Mouse (Mus musculus): ENCODE measurements around the gene Tmem108.
"Not testable (repeated sequence)": the region's sequence is repeated elsewhere in the genome, so short reads cannot be mapped to it uniquely, and the experiment has no call there.

Tmem108 gene

DNA sequence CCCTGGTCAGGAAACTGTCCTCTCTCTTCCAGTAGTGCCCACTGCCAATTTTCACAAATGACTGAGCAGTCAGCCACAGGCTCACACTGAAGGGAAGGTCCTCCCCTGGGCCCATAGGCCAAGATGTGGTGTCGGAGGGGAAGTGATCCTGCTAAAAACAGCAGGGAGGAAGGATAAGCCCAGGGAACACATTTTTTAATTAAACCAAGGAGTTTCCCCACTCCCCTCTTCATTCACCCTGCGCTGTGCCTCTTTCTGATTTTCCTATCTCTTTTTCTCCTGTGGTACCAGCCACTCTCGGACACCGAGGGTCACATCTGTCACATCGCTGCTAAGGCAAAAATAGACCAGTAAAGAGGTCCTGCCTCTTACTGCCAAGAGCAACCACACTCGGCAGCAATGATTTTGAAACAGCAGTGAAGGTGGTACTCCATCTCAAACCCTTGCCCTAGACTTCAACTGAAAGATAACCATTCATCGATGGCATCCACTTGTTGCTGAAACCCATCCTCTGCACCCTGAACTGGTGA is 83.0 kb downstream of the Tmem108 start:
- DNase-seq (ENCODE audit: low read depth) = no peak

DNA sequence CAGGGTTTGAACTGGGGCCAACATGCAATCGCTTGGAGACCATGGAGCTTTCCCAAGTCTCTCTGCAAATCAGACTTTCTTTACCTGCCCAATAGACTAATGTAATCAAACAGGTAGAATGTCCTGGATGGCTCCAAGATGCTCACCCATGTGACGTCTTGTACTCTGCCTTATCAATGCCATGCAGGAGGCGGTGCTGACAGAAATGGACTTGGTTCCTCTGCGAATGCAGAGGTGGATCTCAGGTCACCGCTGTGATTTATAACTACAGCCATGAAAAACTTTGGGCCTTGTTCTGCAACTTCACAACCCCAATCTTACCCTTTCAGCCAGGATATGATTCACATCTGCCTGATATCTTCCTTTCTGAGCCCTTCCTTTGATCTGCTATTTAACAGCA is 83.8 kb downstream of the Tmem108 start:
- no peak for DNase-seq (ENCODE audit: low read depth)

- DNase-seq (ENCODE audit: low read depth) = no peak
Observed at GRCm38 (mm10) chr9:103675721-103676480, 85.7 kb downstream of the Tmem108 start.

- DNase-seq (ENCODE audit: low read depth) = no peak
Observed at GRCm38 (mm10) chr9:103672881-103673280, 88.8 kb downstream of the Tmem108 start.

DNA sequence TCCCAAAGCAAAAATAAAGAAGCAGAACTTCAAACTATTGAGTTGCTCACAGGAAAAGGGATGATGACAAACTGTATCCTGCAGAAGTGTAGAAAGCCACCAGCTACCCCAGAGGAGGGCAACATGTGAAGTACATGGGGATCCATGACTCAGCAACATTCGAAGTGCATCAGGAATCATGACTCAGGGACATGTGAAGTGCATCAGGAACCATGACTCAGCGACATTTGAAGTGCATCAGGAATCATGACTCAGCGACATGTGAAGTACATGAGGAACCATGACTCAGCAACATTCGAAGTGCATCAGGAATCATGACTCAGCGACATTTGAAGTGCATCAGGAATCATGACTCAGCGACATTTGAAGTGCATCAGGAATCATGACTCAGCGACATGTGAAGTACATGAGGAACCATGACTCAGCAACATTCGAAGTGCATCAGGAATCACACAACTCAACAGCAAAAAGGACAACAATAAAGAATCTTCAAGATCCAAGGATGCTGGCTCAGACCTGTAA is 91.0 kb downstream of the Tmem108 start:
- DNase-seq (ENCODE audit: low read depth) = not testable (repeated sequence)

- DNase-seq (ENCODE audit: low read depth) = no peak
Observed at GRCm38 (mm10) chr9:103668830-103669229, 92.8 kb downstream of the Tmem108 start.

GRCm38 (mm10) chr9:103665817-103666216 is 95.8 kb downstream of the Tmem108 start:
- no peak for DNase-seq (ENCODE audit: low read depth)

- no peak for DNase-seq (ENCODE audit: low read depth)
Observed at GRCm38 (mm10) chr9:103664151-103664550, 97.5 kb downstream of the Tmem108 start.

DNA sequence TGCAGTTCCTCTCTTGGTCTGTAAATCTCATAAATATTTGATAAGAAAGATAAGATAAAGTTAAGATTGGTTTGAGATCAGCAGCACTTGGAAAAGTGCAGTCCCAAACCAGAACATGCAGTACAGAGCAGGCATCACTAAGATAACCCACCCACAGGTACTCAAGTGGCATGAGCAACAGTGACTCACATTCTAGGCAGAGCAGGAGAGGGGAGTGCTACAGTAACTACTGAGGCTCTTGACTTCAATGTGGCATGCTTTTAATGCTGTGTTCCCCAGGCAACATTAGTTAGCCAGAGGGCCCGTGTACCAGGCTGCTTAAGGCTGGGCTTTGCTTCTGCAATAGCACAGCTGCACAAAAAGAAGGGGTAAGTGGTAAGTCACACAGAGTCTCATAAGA is 99.8 kb downstream of the Tmem108 start:
- DNase-seq (ENCODE audit: low read depth) = no peak

GRCm38 (mm10) chr9:103657981-103658380 is 103.7 kb downstream of the Tmem108 start:
- DNase-seq (ENCODE audit: low read depth) = no peak

- no peak for DNase-seq (ENCODE audit: low read depth)
Observed at GRCm38 (mm10) chr9:103657183-103657975, 104.3 kb downstream of the Tmem108 start.

DNA sequence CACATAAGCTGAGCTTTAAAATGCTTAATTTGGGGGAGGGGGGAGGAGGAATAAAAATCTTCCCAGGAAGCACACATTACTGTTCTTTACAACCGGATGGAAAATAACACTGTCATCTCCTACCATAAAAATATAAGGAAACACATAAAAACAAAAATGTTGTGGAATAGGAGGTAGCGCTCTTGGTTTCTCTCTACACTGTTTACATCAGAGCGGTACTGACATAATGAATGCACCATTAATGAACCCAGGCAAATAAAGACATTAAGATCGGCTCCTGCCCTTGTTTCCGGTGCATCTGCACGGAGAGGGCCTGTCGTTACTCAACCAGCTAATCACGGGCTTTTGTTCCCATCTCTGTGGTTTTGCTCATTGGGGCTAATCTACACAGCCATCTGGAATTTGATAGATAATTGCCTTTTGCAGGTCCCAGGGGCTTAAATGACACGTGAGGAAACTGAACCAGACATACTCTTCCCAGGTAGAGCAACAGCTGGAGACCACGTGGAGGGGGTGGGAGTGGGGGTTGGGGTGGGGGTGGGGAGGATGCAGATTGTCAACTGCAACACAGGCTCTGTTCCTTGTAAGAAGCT is 107.5 kb downstream of the Tmem108 start:
- no peak for DNase-seq (ENCODE audit: low read depth)

DNA sequence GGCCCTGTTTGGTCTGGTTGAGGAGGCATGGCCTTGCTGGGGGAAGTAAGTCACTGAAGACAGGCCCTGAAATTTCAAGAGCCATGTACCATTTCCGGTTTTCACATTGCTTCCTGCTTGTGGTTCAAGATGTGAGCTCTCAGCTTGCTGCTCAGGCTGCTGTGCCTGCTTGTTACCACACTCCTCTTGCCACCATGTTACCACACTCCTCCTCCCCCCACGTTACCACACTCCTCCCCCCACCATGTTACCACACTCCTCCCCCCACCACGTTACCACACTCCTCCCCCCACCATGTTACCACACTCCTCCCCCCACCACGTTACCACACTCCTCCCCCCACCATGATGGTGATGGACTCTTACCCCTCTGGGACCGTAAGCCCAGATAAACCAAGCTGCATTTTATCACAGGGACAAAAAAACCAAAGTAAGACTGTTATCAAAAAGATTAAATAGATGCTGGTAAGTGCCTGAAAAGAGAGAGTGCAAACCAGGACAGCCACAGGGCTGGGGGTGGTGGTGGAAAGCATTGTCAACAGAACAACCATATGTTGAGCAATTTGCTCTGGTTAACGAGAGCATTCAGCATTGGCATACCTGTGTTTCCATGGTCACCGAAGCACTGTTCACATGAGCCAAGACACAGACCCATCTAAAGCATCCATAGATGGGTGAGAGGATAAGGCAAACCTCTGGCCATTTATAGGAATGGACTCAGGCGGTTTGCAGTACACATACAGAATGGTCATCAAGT is 109.3 kb downstream of the Tmem108 start:
- DNase-seq (ENCODE audit: low read depth) = no peak

- no peak for DNase-seq (ENCODE audit: low read depth)
Observed at GRCm38 (mm10) chr9:103646605-103647004, 115.0 kb downstream of the Tmem108 start.

- DNase-seq (ENCODE audit: low read depth) = no peak
Observed at GRCm38 (mm10) chr9:103645724-103646123, 115.9 kb downstream of the Tmem108 start.

- DNase-seq (ENCODE audit: low read depth) = no peak
Observed at GRCm38 (mm10) chr9:103642300-103642699, 119.3 kb downstream of the Tmem108 start.

DNA sequence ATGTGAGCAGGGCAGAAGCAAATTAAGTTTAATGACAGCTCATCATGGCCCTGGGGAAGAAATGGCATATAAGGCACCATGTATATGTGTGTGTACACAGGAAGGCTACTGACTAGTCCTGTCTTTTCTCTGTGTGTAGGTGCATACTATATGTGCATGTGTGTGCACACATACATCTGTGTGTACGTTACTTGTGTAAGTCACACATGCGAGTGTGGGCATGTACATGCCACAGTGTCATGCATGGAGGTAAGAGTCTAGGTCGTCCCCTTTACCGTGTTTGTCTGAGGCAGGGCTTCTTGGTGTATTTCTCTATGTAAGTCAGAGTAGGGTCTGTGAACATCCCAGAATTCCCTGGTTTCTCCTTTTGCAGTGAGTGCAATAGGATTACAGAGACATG is 120.3 kb downstream of the Tmem108 start:
- no peak for DNase-seq (ENCODE audit: low read depth)

- DNase-seq (ENCODE audit: low read depth) = no peak
Observed at GRCm38 (mm10) chr9:103639413-103639812, 122.2 kb downstream of the Tmem108 start.

GRCm38 (mm10) chr9:103637451-103637850 is 124.2 kb downstream of the Tmem108 start:
- no peak for DNase-seq (ENCODE audit: low read depth)

GRCm38 (mm10) chr9:103636847-103637246 is 124.8 kb downstream of the Tmem108 start:
- no peak for DNase-seq (ENCODE audit: low read depth)

DNA sequence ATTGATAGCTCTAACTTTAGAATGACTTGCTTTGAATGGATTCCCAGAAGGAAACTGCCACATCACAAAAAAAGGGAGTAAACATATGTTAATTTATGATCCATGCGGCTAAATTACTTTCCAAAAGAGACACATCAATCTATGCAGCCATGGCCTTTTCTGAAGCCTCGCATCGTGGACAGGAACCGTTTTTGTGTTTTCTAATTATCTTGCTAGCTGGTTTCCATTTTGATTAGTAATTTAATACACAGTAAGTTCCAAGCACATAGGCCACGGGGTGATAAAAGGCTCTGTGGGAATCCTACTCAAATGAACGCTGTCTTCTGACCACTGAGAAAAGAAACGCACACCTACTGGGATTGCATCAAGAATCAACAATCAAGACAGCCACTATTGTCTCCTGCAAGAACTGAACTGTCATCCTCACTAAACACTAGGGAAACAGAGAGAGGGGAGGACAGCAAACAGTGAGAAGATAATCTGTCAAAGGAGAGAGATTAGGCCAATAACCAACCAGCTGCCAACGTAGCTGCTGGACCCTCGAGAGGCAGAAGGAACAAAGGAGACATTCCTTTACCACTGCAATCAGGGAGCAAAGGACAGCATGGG is 132.7 kb downstream of the Tmem108 start:
- no peak for DNase-seq (ENCODE audit: low read depth)
